Mouse (Mus musculus) neural tube, embryonic 11.5 days (tissue): Measurements from ENCODE around the gene Lrrc10b. TPM values are rescaled to one million over a fixed set of nuclear protein-coding genes. Genes with fewer than 3 reads are reported as not detected.
A peak's percentile ranks its signal among the peaks of the same experiment; 100 is the strongest.

Source experiments
- ATAC-seq: fragments of 200-750 bp; cut with Nextera tagmentation; 2 replicates; pipeline ENCODE4 v1.8.0; 2017; ENCODE audit warnings: moderate number of reproducible peaks, mild to moderate bottlenecking, moderate TSS enrichment, moderate library complexity; ENCODE audit not compliant: insufficient read depth, low FRiP score, low TSS enrichment
- DNase-seq: peaks from one replicate; pipeline ENCODE4 v3.0.0-alpha.2; 2015; ENCODE audit warnings: low spot score
- H3K27ac ChIP-seq: fragments of 300-500 bp; sonication (generic); 2 replicates; pipeline ENCODE4 v1.5.1; 2014; ENCODE audit warnings: low read depth, mild to moderate bottlenecking, low read length
- H3K27me3 ChIP-seq: fragments of 300-500 bp; sonication (generic); 2 replicates; pipeline ENCODE4 v1.6.1; 2014; ENCODE audit warnings: mild to moderate bottlenecking, low read length, mixed read lengths; ENCODE audit not compliant: control insufficient read depth, insufficient read depth
- H3K36me3 ChIP-seq: fragments of 300-500 bp; sonication (generic); 2 replicates; pipeline ENCODE4 v1.6.1; 2014; ENCODE audit warnings: mild to moderate bottlenecking, low read length, moderate library complexity, mixed read lengths; ENCODE audit not compliant: control insufficient read depth, insufficient read depth
- H3K4me1 ChIP-seq: fragments of 300-500 bp; sonication (generic); 2 replicates; pipeline ENCODE4 v1.6.1; 2014; ENCODE audit warnings: low read length, mixed read lengths; ENCODE audit not compliant: control insufficient read depth, insufficient read depth
- H3K4me2 ChIP-seq: fragments of 300-500 bp; sonication (generic); 2 replicates; pipeline ENCODE4 v1.6.1; 2014; ENCODE audit warnings: low read depth, mild to moderate bottlenecking, moderate library complexity
- H3K4me3 ChIP-seq: fragments of 300-500 bp; sonication (generic); 2 replicates; pipeline ENCODE4 v1.5.1; 2014; ENCODE audit warnings: low read depth, low read length
- H3K9ac ChIP-seq: fragments of 300-500 bp; sonication (generic); 2 replicates; pipeline ENCODE4 v1.6.1; 2014; ENCODE audit warnings: mild to moderate bottlenecking, low read length
- H3K9me3 ChIP-seq: fragments of 300-500 bp; sonication (generic); 2 replicates; pipeline ENCODE4 v1.6.1; 2016; ENCODE audit warnings: low read length; ENCODE audit not compliant: control insufficient read depth
- WGBS: fragments of 180-500 bp; shearing (Covaris S2); extraction: QIAGEN DNeasy Blood & Tissue Kit; methylation state at CpG from one replicate; pipeline ENCODE4 v1.1.7; 2014; 5-methylcytosine and 5-hydroxymethylcytosine counted together
- polyA plus RNA-seq: library from polyadenylated mRNA; unstranded; fragments of >200 nt; fragmentation: Nextera tagmentation; extraction: Ambion mirVana; gene quantifications from 2 replicates; pipeline ENCODE4 v1.2.1, GENCODE M21; 2014

Gene Lrrc10b
- polyA plus RNA-seq, 1 experiment from 2014 or later, result 0.56 TPM

GRCm38 (mm10) chr19:10479541-10479940, 22.3 kb upstream of the Lrrc10b start:
- no peaks in the 10 kb centered on the region for H3K9me3 ChIP-seq
- no peak overlapping the region for H3K9ac ChIP-seq
- H3K4me3 ChIP-seq, result no peak overlapping the region
- H3K36me3 ChIP-seq, result no peaks in the 10 kb centered on the region
- WGBS, result 71% methylated on average over 4 of the region's 4 CpGs
- H3K4me1 ChIP-seq, result no peaks in the 10 kb centered on the region
- no peak for DNase-seq
- ATAC-seq, result no peak
- no peaks in the 10 kb centered on the region for H3K27me3 ChIP-seq
- H3K27ac ChIP-seq, result no peak overlapping the region
- H3K4me2 ChIP-seq, result no peak overlapping the region

- H3K4me1 ChIP-seq, result no peaks in the 10 kb centered on the region
- H3K4me3 ChIP-seq, result no peak overlapping the region
- H3K9me3 ChIP-seq, result no peaks in the 10 kb centered on the region
- WGBS, result 20% methylated on average over 6 of the region's 6 CpGs
- ATAC-seq (no peak), DNase-seq (no peak)
- H3K9ac ChIP-seq, result no peak overlapping the region
- H3K27ac ChIP-seq, result no peak overlapping the region
- no peaks in the 10 kb centered on the region for H3K27me3 ChIP-seq
- no peak overlapping the region for H3K4me2 ChIP-seq
- H3K36me3 ChIP-seq, result no peaks in the 10 kb centered on the region
Observed at GRCm38 (mm10) chr19:10473779-10474178, 16.5 kb upstream of the Lrrc10b start.

- 76% methylated on average over 3 of the region's 3 CpGs for WGBS
- no peak for DNase-seq
Observed at GRCm38 (mm10) chr19:10472958-10473357, 15.7 kb upstream of the Lrrc10b start.

GRCm38 (mm10) chr19:10469171-10469658, 11.9 kb upstream of the Lrrc10b start:
- ATAC-seq (no peak), DNase-seq (no peak)
- H3K4me1 ChIP-seq, result no peaks in the 10 kb centered on the region
- no peaks in the 10 kb centered on the region for H3K9me3 ChIP-seq
- no peaks in the 10 kb centered on the region for H3K36me3 ChIP-seq
- no peak overlapping the region for H3K4me2 ChIP-seq
- no peak overlapping the region for H3K27ac ChIP-seq
- H3K9ac ChIP-seq, result no peak overlapping the region
- H3K4me3 ChIP-seq, result no peak overlapping the region
- WGBS, result 51% methylated on average over 8 of the region's 8 CpGs
- H3K27me3 ChIP-seq, result no peaks in the 10 kb centered on the region

More at GRCm38 (mm10) chr19:10472958-10473357, 15.7 kb upstream of the Lrrc10b start:
- no peaks in the 10 kb centered on the region for H3K36me3 ChIP-seq
- ATAC-seq, result no peak
- H3K4me3 ChIP-seq, result no peak overlapping the region
- no peaks in the 10 kb centered on the region for H3K9me3 ChIP-seq
- no peak overlapping the region for H3K9ac ChIP-seq
- H3K27me3 ChIP-seq, result no peaks in the 10 kb centered on the region
- no peaks in the 10 kb centered on the region for H3K4me1 ChIP-seq
- no peak overlapping the region for H3K4me2 ChIP-seq
- no peak overlapping the region for H3K27ac ChIP-seq

- DNase-seq (no peak), ATAC-seq (no peak)
- H3K27me3 ChIP-seq, result peaks cover 13% of the 10 kb centered on the region
- H3K4me1 ChIP-seq, result 0 out of 2 replicates have a peak, but pooled peaks cover 2% of the 10 kb centered on the region
- no peak overlapping the region for H3K4me2 ChIP-seq
- H3K9me3 ChIP-seq, result no peaks in the 10 kb centered on the region
- no peak overlapping the region for H3K27ac ChIP-seq
- WGBS, result 14% methylated on average over 4 of the region's 4 CpGs
- no peaks in the 10 kb centered on the region for H3K36me3 ChIP-seq
- H3K4me3 ChIP-seq, result no peak overlapping the region
- no peak overlapping the region for H3K9ac ChIP-seq
Observed at GRCm38 (mm10) chr19:10464427-10464826, 7.2 kb upstream of the Lrrc10b start.

- no peak overlapping the region for H3K27ac ChIP-seq
- DNase-seq (no peak), ATAC-seq (no peak)
- H3K4me1 ChIP-seq, result 0 out of 2 replicates have a peak, but pooled peaks cover 3% of the 10 kb centered on the region
- H3K9me3 ChIP-seq, result no peaks in the 10 kb centered on the region
- H3K36me3 ChIP-seq, result no peaks in the 10 kb centered on the region
- peaks cover 38% of the 10 kb centered on the region for H3K27me3 ChIP-seq
- WGBS, result 49% methylated on average over 7 of the region's 7 CpGs
- no peak overlapping the region for H3K9ac ChIP-seq
- H3K4me2 ChIP-seq, result no peak overlapping the region
- no peak overlapping the region for H3K4me3 ChIP-seq
Observed at GRCm38 (mm10) chr19:10461584-10461983, 4.3 kb upstream of the Lrrc10b start.

GRCm38 (mm10) chr19:10459907-10460306, 2.6 kb upstream of the Lrrc10b start:
- no peak overlapping the region for H3K4me2 ChIP-seq
- no peak overlapping the region for H3K9ac ChIP-seq
- 43% methylated on average over 11 of the region's 11 CpGs for WGBS
- no peaks in the 10 kb centered on the region for H3K36me3 ChIP-seq
- no peak overlapping the region for H3K4me3 ChIP-seq
- no peak for DNase-seq
- peaks cover 54% of the 10 kb centered on the region for H3K27me3 ChIP-seq
- H3K9me3 ChIP-seq, result no peaks in the 10 kb centered on the region
- H3K4me1 ChIP-seq, result 0 out of 2 replicates have a peak, but pooled peaks cover 8% of the 10 kb centered on the region
- ATAC-seq, result no peak
- no peak overlapping the region for H3K27ac ChIP-seq

- ATAC-seq, result 0 out of 2 replicates have a peak, but pooled peaks have one; percentile 0
- 32% methylated on average over 8 of the region's 8 CpGs for WGBS
- Histone ChIP-seq H3K9ac (no peak overlapping the region), H3K9me3 (no peaks in the 10 kb centered on the region), H3K27ac (no peak overlapping the region), H3K4me2 (peak overlapping the region; percentile 94), H3K4me3 (no peak overlapping the region), H3K36me3 (no peaks in the 10 kb centered on the region), H3K27me3 (peaks cover 55% of the 10 kb centered on the region), H3K4me1 (0 out of 2 replicates have a peak, but pooled peaks cover 8% of the 10 kb centered on the region)
- no peak for DNase-seq
Observed at GRCm38 (mm10) chr19:10458096-10458495, 823 bp upstream of the Lrrc10b start.

GRCm38 (mm10) chr19:10457484-10457800, 169 bp upstream of the Lrrc10b start:
- peak; percentile 94 for DNase-seq
- H3K9ac ChIP-seq, result peak overlapping the region; percentile 31
- H3K27ac ChIP-seq, result no peak overlapping the region
- H3K27me3 ChIP-seq, result peaks cover 55% of the 10 kb centered on the region
- ATAC-seq, result peak; percentile 96
- H3K4me2 ChIP-seq, result peak overlapping the region; percentile 94
- H3K4me1 ChIP-seq, result 0 out of 2 replicates have a peak, but pooled peaks cover 8% of the 10 kb centered on the region
- peak overlapping the region; percentile 51 for H3K4me3 ChIP-seq
- no peaks in the 10 kb centered on the region for H3K36me3 ChIP-seq
- under 1% methylated on average over 27 of the region's 34 CpGs for WGBS
- H3K9me3 ChIP-seq, result no peaks in the 10 kb centered on the region
